Mouse (Mus musculus) large intestine, adult 2 months (tissue): ENCODE data around the gene Slc16a12. TPM values are rescaled to one million over a fixed set of nuclear protein-coding genes. Genes with fewer than 3 reads are reported as not detected.

Source experiments
- DNase-seq: peaks from one replicate; pipeline ENCODE4 v3.0.0-alpha.2; 2012; ENCODE audit warnings: low read depth, low spot score
- WGBS: fragments of 180-500 bp; shearing (Covaris S2); methylation state at CpG from one replicate; pipeline ENCODE4 v1.1.7; 2018; 5-methylcytosine and 5-hydroxymethylcytosine counted together
- polyA plus RNA-seq: library from polyadenylated mRNA; depleted of rRNA; stranded (reverse); fragments of >200 nt; gene quantifications from 2 replicates; pipeline ENCODE4 v1.2.3, GENCODE M21; 2012; rRNA removed

The Slc16a12 gene
- polyA plus RNA-seq, 1 experiment: 0.68 TPM

DNA sequence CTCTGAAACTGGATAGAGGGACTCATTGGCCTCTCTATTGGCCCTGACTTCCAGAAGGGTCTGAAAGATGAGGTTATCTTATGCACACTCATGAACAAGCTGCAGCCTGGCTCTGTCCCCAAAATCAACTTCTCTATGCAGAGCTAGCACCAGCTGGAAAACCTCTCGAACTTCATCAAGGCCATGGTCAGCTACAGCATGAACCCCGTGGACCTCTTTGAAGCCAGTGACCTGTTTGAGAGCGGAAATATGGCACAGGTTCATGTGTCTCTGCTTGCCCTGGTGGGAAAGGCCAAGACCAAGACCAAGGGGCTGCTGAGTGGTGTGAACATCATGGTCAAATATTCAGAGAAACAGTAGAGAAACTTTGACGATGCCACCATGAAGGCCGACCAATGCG is 123.3 kb downstream of the Slc16a12 start:
- DNase-seq: no peak
- 95% methylated on average over 6 of the region's 6 CpGs for WGBS

DNA sequence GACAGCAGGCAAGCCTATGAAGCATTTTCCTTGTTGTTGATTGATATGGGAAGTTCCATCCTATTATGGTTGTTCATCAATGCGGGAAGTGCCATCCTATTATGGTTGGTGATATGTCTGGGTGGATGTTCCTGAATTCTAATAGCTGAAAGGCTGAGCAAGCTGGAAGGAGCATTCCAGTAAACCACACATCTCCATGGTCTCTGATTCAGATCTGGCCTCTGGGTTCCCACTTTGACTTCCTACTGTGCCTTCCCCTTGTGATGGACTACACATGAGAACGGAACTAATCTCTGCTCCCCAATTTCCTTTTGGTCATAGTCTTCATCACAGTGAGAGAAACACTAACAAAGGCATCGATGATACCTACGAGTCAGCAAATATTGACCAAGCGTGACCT is 126.2 kb downstream of the Slc16a12 start:
- 72% methylated on average over 5 of the region's 5 CpGs for WGBS
- no peak for DNase-seq

Other genes with a start within 250 kb of the Slc16a12 start
- gene Lipa, start 219.8 kb downstream of the Slc16a12 start, polyA plus RNA-seq: 14.4 and 19.0 TPM in 2 replicates
- gene Ifit2, start 196.6 kb downstream of the Slc16a12 start, polyA plus RNA-seq: 0.63 and 1.3 TPM in 2 replicates
- 3.0 and 3.9 TPM in 2 replicates for gene Ifit3, start 163.8 kb downstream of the Slc16a12 start, polyA plus RNA-seq
- 31.2 and 37.2 TPM in 2 replicates for gene Ifit1bl1, start 145.3 kb downstream of the Slc16a12 start, polyA plus RNA-seq
- 0.85 and 0.92 TPM in 2 replicates for gene Ifit3b, start 139.3 kb downstream of the Slc16a12 start, polyA plus RNA-seq
- gene Ifit1bl2, start 106.5 kb downstream of the Slc16a12 start, polyA plus RNA-seq: 8.8 and 11.3 TPM in 2 replicates
- gene Ifit1, start 106.4 kb downstream of the Slc16a12 start, polyA plus RNA-seq: 13.4 and 19.4 TPM in 2 replicates
- gene Pank1, start 132.2 kb upstream of the Slc16a12 start, polyA plus RNA-seq: 1.9 and 2.0 TPM in 2 replicates
- 0.50 and 1.1 TPM in 2 replicates for gene Kif20b, start 175.1 kb upstream of the Slc16a12 start, polyA plus RNA-seq